Mouse (Mus musculus): Measurements from ENCODE around the gene Sel1l. TPM values are rescaled to one million over a fixed set of nuclear protein-coding genes. Genes with fewer than 3 reads are reported as not detected.

Sel1l gene
- polyA plus RNA-seq (2015; fragmentation: Nextera tagmentation; extraction: Ambion mirVana) = 56.9 and 64.9 TPM in 2 replicates

GRCm38 (mm10) chr12:91849045-91849467 is at the start of gene Sel1l:
TSS of gene Sel1l (minus strand) at chr12:91849157.
- peak within 1 kb of the TSS; percentile 92 for H3K4me2 ChIP-seq
- no peaks in the 10 kb centered on the region for H3K9me3 ChIP-seq (replicated peaks)
- H3K27ac ChIP-seq = peak within 1 kb of the TSS; percentile 67
- peak; percentile 100 for ATAC-seq (replicated peaks; ENCODE audit: insufficient number of reproducible peaks, insufficient read depth, low FRiP score, low read depth)
- H3K27me3 ChIP-seq = no peaks in the 10 kb centered on the region
- H3K36me3 ChIP-seq = no peaks in the 10 kb centered on the region
- under 1% methylated on average over 32 of the region's 35 CpGs for WGBS
- peak within 1 kb of the TSS; percentile 77 for H3K9ac ChIP-seq
- H3K4me1 ChIP-seq (replicated peaks) = peaks cover 9% of the 10 kb centered on the region
- H3K4me3 ChIP-seq = peak within 1 kb of the TSS; percentile 69

- H3K9ac ChIP-seq = no peak overlapping the region
- no peaks in the 10 kb centered on the region for H3K9me3 ChIP-seq (replicated peaks)
- no peak for ATAC-seq (replicated peaks; ENCODE audit: insufficient number of reproducible peaks, insufficient read depth, low FRiP score, low read depth)
- H3K4me1 ChIP-seq (replicated peaks) = no peaks in the 10 kb centered on the region
- no peak overlapping the region for H3K4me2 ChIP-seq
- no peaks in the 10 kb centered on the region for H3K36me3 ChIP-seq
- WGBS = 61% methylated on average over 9 of the region's 9 CpGs
- no peaks in the 10 kb centered on the region for H3K27me3 ChIP-seq
- H3K4me3 ChIP-seq = no peak overlapping the region
- H3K27ac ChIP-seq = no peak overlapping the region
These were observed 43.9 kb upstream of the Sel1l start for GRCm38 (mm10) chr12:91892622-91893560.

- Histone ChIP-seq H3K4me2 (no peak overlapping the region), H3K27ac (no peak overlapping the region), H3K9ac (no peak overlapping the region), H3K9me3 (replicated peaks) (no peaks in the 10 kb centered on the region), H3K27me3 (no peaks in the 10 kb centered on the region), H3K4me1 (replicated peaks) (no peaks in the 10 kb centered on the region), H3K36me3 (no peaks in the 10 kb centered on the region), H3K4me3 (no peak overlapping the region)
- no peak for ATAC-seq (replicated peaks; ENCODE audit: insufficient number of reproducible peaks, insufficient read depth, low FRiP score, low read depth)
- 78% methylated on average over 13 of the region's 13 CpGs for WGBS
These were observed 31.5 kb upstream of the Sel1l start for GRCm38 (mm10) chr12:91880431-91880830.

- Histone ChIP-seq H3K27ac (no peak overlapping the region), H3K27me3 (no peaks in the 10 kb centered on the region), H3K4me2 (no peak overlapping the region), H3K36me3 (no peaks in the 10 kb centered on the region), H3K4me1 (replicated peaks) (no peaks in the 10 kb centered on the region), H3K4me3 (no peak overlapping the region), H3K9ac (no peak overlapping the region), H3K9me3 (replicated peaks) (no peaks in the 10 kb centered on the region)
- 64% methylated on average over 8 of the region's 8 CpGs for WGBS
- ATAC-seq (replicated peaks; ENCODE audit: insufficient number of reproducible peaks, insufficient read depth, low FRiP score, low read depth) = no peak
These were observed 29.9 kb upstream of the Sel1l start for GRCm38 (mm10) chr12:91878912-91879250.

GRCm38 (mm10) chr12:91878056-91878911 is 29.3 kb upstream of the Sel1l start:
- H3K4me3 ChIP-seq = no peak overlapping the region
- H3K9me3 ChIP-seq (replicated peaks) = no peaks in the 10 kb centered on the region
- H3K9ac ChIP-seq = no peak overlapping the region
- 67% methylated on average over 21 of the region's 21 CpGs for WGBS
- H3K4me1 ChIP-seq (replicated peaks) = no peaks in the 10 kb centered on the region
- H3K36me3 ChIP-seq = no peaks in the 10 kb centered on the region
- no peak for ATAC-seq (replicated peaks; ENCODE audit: insufficient number of reproducible peaks, insufficient read depth, low FRiP score, low read depth)
- H3K27ac ChIP-seq = no peak overlapping the region
- no peaks in the 10 kb centered on the region for H3K27me3 ChIP-seq
- H3K4me2 ChIP-seq = no peak overlapping the region

GRCm38 (mm10) chr12:91877646-91878045 is 28.7 kb upstream of the Sel1l start:
- no peaks in the 10 kb centered on the region for H3K4me1 ChIP-seq (replicated peaks)
- H3K36me3 ChIP-seq = no peaks in the 10 kb centered on the region
- ATAC-seq (replicated peaks; ENCODE audit: insufficient number of reproducible peaks, insufficient read depth, low FRiP score, low read depth) = no peak
- H3K4me3 ChIP-seq = no peak overlapping the region
- H3K4me2 ChIP-seq = no peak overlapping the region
- no peak overlapping the region for H3K27ac ChIP-seq
- no peaks in the 10 kb centered on the region for H3K27me3 ChIP-seq
- 42% methylated on average over 5 of the region's 5 CpGs for WGBS
- no peaks in the 10 kb centered on the region for H3K9me3 ChIP-seq (replicated peaks)
- no peak overlapping the region for H3K9ac ChIP-seq

- Histone ChIP-seq H3K4me1 (replicated peaks) (no peaks in the 10 kb centered on the region), H3K36me3 (no peaks in the 10 kb centered on the region), H3K27ac (no peak overlapping the region), H3K27me3 (no peaks in the 10 kb centered on the region), H3K9me3 (replicated peaks) (no peaks in the 10 kb centered on the region), H3K9ac (no peak overlapping the region), H3K4me2 (no peak overlapping the region), H3K4me3 (no peak overlapping the region)
- WGBS = 85% methylated on average over 11 of the region's 11 CpGs
- no peak for ATAC-seq (replicated peaks; ENCODE audit: insufficient number of reproducible peaks, insufficient read depth, low FRiP score, low read depth)
These were observed 21.7 kb upstream of the Sel1l start for GRCm38 (mm10) chr12:91870671-91871070.

- 53% methylated on average over 4 of the region's 4 CpGs for WGBS
- no peak overlapping the region for H3K4me3 ChIP-seq
- no peaks in the 10 kb centered on the region for H3K4me1 ChIP-seq (replicated peaks)
- H3K27me3 ChIP-seq = no peaks in the 10 kb centered on the region
- no peak overlapping the region for H3K9ac ChIP-seq
- H3K4me2 ChIP-seq = no peak overlapping the region
- H3K9me3 ChIP-seq (replicated peaks) = no peaks in the 10 kb centered on the region
- no peak overlapping the region for H3K27ac ChIP-seq
- no peaks in the 10 kb centered on the region for H3K36me3 ChIP-seq
- ATAC-seq (replicated peaks; ENCODE audit: insufficient number of reproducible peaks, insufficient read depth, low FRiP score, low read depth) = no peak
These were observed 20.4 kb upstream of the Sel1l start for GRCm38 (mm10) chr12:91869352-91869751.

GRCm38 (mm10) chr12:91854330-91854729 is 5.4 kb upstream of the Sel1l start:
- H3K4me3 ChIP-seq = no peak overlapping the region
- no peaks in the 10 kb centered on the region for H3K36me3 ChIP-seq
- H3K27me3 ChIP-seq = no peaks in the 10 kb centered on the region
- no peaks in the 10 kb centered on the region for H3K9me3 ChIP-seq (replicated peaks)
- 40% methylated on average over 8 of the region's 8 CpGs for WGBS
- no peaks in the 10 kb centered on the region for H3K4me1 ChIP-seq (replicated peaks)
- H3K9ac ChIP-seq = no peak overlapping the region
- no peak overlapping the region for H3K27ac ChIP-seq
- no peak overlapping the region for H3K4me2 ChIP-seq
- ATAC-seq (replicated peaks; ENCODE audit: insufficient number of reproducible peaks, insufficient read depth, low FRiP score, low read depth) = no peak

GRCm38 (mm10) chr12:91848394-91849044 is 438 bp downstream of the Sel1l start:
- Histone ChIP-seq H3K36me3 (0 out of 2 replicates have a peak, but pooled peaks cover 2% of the 10 kb centered on the region), H3K9ac (peak overlapping the region; percentile 77), H3K4me1 (replicated peaks) (peaks cover 9% of the 10 kb centered on the region), H3K27me3 (no peaks in the 10 kb centered on the region), H3K4me2 (peak overlapping the region; percentile 92), H3K9me3 (replicated peaks) (no peaks in the 10 kb centered on the region), H3K4me3 (peak overlapping the region; percentile 69), H3K27ac (peak overlapping the region; percentile 67)
- ATAC-seq (replicated peaks; ENCODE audit: insufficient number of reproducible peaks, insufficient read depth, low FRiP score, low read depth) = peak; percentile 54
- 2% methylated on average over 33 of the region's 33 CpGs for WGBS

GRCm38 (mm10) chr12:91846038-91846437 is 2.9 kb downstream of the Sel1l start:
- no peak overlapping the region for H3K4me2 ChIP-seq
- peaks cover 15% of the 10 kb centered on the region for H3K36me3 ChIP-seq
- H3K27ac ChIP-seq = no peak overlapping the region
- no peak overlapping the region for H3K4me3 ChIP-seq
- 89% methylated on average over 6 of the region's 6 CpGs for WGBS
- no peaks in the 10 kb centered on the region for H3K27me3 ChIP-seq
- no peaks in the 10 kb centered on the region for H3K9me3 ChIP-seq (replicated peaks)
- no peak for ATAC-seq (replicated peaks; ENCODE audit: insufficient number of reproducible peaks, insufficient read depth, low FRiP score, low read depth)
- H3K4me1 ChIP-seq (replicated peaks) = peaks cover 9% of the 10 kb centered on the region
- no peak overlapping the region for H3K9ac ChIP-seq

Data from heart, embryonic 15.5 days (tissue).